Mouse (Mus musculus) liver, embryonic 15.5 days (tissue): ENCODE data around the gene Elovl5. TPM values are rescaled to one million over a fixed set of nuclear protein-coding genes. Genes with fewer than 3 reads are reported as not detected.

Experiments used
- ATAC-seq: fragments of 200-750 bp; cut with Nextera tagmentation; 2 replicates; pipeline ENCODE4 v1.8.0; 2017; ENCODE audit warnings: moderate number of reproducible peaks, mild to moderate bottlenecking, moderate library complexity; ENCODE audit not compliant: insufficient read depth
- H3K27ac ChIP-seq: fragments of 300-500 bp; sonication (generic); replicated peaks from 2 replicates; pipeline ENCODE4 v1.5.1; 2015; ENCODE audit warnings: mild to moderate bottlenecking, inconsistent platforms
- H3K27me3 ChIP-seq: fragments of 300-500 bp; sonication (generic); 2 replicates; pipeline ENCODE4 v1.6.1; 2015; ENCODE audit warnings: mild to moderate bottlenecking, inconsistent platforms
- H3K36me3 ChIP-seq: fragments of 300-500 bp; sonication (generic); replicated peaks from 2 replicates; pipeline ENCODE4 v1.6.1; 2015; ENCODE audit warnings: moderate library complexity, mild to moderate bottlenecking, inconsistent platforms
- H3K4me1 ChIP-seq: fragments of 300-500 bp; sonication (generic); replicated peaks from 2 replicates; pipeline ENCODE4 v1.6.1; 2015; ENCODE audit warnings: inconsistent platforms
- H3K4me2 ChIP-seq: fragments of 300-500 bp; sonication (generic); 2 replicates; pipeline ENCODE4 v1.6.1; 2015; ENCODE audit warnings: moderate library complexity, mild to moderate bottlenecking, inconsistent platforms
- H3K4me3 ChIP-seq: fragments of 300-500 bp; sonication (generic); replicated peaks from 2 replicates; pipeline ENCODE4 v1.5.1; 2015; ENCODE audit warnings: mild to moderate bottlenecking, inconsistent platforms
- H3K9ac ChIP-seq: fragments of 300-500 bp; sonication (generic); 2 replicates; pipeline ENCODE4 v1.6.1; 2015; ENCODE audit warnings: moderate library complexity, mild to moderate bottlenecking, inconsistent platforms
- H3K9me3 ChIP-seq: fragments of 300-500 bp; sonication (generic); replicated peaks from 2 replicates; pipeline ENCODE4 v1.6.1; 2016; ENCODE audit warnings: inconsistent platforms
- WGBS: fragments of 180-500 bp; shearing (Covaris S2); methylation state at CpG from one replicate; pipeline ENCODE4 v1.1.7; 2015; ENCODE audit warnings: mixed read lengths; ENCODE audit not compliant: insufficient replicate concordance; 5-methylcytosine and 5-hydroxymethylcytosine counted together
- polyA plus RNA-seq: library from polyadenylated mRNA; unstranded; fragments of >200 nt; fragmentation: Nextera tagmentation; extraction: Ambion mirVana; gene quantifications from 2 replicates; pipeline ENCODE4 v1.2.1, GENCODE M21; 2015

The Elovl5 gene
- polyA plus RNA-seq, 1 experiment from 2014 or later: 17.9 TPM

DNA sequence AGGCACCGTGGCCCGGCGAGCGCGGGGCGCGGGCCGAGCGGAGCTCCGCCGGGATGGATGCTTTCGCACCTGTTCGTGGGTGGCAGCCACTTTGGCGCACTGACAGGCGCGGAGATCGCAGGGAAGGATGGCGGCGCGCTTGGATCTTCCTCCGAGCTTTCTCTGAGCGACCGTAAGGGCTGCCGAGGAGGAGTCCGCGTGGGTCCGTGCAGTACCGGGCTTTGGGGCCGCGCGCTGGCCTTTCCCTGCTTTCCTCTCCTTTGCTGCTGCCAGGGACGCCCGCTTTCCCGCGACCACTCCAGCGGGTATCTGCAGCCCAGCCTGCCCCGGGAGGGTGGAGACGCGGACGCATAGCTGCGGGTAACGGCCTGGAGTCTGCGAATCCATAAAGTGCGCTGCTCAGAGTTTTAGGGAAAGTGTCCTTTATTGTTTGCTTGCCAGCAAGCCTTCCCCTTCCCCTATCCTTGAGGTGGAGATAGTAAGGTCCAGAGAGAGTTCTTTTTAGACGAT lies 513 bp downstream of the Elovl5 start:
- 0% methylated on average over 45 of the region's 45 CpGs for WGBS
- peak overlapping the region; percentile 57 for H3K27ac ChIP-seq
- H3K9ac ChIP-seq: peak overlapping the region; percentile 65
- ATAC-seq: peak; percentile 38
- H3K4me1 ChIP-seq: peaks cover 40% of the 10 kb centered on the region
- H3K4me2 ChIP-seq: peak overlapping the region; percentile 97
- no peaks in the 10 kb centered on the region for H3K9me3 ChIP-seq
- H3K36me3 ChIP-seq: no peaks in the 10 kb centered on the region
- H3K4me3 ChIP-seq: peak overlapping the region; percentile 73
- peaks cover 16% of the 10 kb centered on the region for H3K27me3 ChIP-seq

DNA sequence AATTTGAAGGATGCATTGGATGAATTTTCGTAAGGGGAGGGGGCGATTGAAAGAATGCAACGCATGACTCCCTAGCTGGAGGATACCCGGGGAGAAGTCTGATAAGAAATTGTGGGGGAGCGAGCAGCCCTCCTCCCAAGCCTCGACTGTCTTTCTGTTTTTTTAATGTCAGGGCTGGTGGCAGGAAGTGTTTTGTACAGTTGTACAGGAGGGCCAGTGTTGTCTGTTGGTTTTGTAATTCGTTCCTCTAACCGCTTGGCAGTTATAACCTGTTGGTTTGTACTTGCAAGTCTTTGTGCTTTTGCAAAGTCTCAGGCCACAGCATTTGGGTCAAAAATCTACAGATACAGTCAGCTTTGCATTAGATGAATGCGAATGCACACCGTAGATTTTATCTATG lies 1.0 kb downstream of the Elovl5 start:
- peak overlapping the region; percentile 73 for H3K4me3 ChIP-seq
- peak overlapping the region; percentile 97 for H3K4me2 ChIP-seq
- 5% methylated on average over 10 of the region's 10 CpGs for WGBS
- H3K4me1 ChIP-seq: peaks cover 39% of the 10 kb centered on the region
- H3K9ac ChIP-seq: peak overlapping the region; percentile 65
- H3K36me3 ChIP-seq: no peaks in the 10 kb centered on the region
- no peaks in the 10 kb centered on the region for H3K9me3 ChIP-seq
- ATAC-seq: no peak
- peak overlapping the region; percentile 57; the same call in 1 of the 2 replicates for H3K27ac ChIP-seq
- peaks cover 16% of the 10 kb centered on the region for H3K27me3 ChIP-seq

DNA sequence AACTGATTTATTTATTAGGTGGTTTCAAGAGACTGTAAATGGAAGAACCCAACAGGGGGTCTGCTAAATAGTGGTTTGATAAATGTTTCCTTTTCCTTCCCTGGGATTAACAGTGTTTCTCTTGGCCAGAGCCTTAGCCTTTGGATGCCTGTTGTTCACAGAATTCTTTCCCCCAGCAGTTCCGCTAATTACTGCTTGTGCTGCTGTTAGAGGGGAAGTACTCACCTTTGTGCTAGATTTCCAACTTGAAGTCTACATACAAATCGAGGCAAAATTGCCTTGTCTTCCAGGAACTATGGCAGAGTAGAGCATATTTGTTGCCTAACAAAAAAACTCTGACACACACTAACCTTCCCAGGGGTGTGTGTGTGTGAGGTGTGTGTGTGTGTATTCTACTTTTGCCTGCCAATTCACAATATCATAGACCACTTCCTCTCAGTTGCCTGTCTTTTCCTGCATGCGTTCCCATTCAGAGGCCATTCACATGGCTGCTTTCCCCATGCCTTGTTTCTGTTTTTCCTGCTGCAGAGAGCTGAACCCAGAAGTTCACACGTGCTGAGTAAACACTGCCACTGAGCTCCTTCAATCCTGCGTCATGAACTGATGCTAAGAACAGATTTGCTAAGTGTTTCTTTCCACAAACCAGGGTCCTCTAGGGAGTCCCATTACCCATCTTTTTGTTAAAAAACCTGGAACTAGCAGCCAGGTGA lies 2.0 kb downstream of the Elovl5 start:
- Histone ChIP-seq H3K27me3 (peaks cover 16% of the 10 kb centered on the region), H3K9ac (no peak overlapping the region), H3K4me3 (no peak overlapping the region), H3K4me1 (peaks cover 37% of the 10 kb centered on the region), H3K27ac (no peak overlapping the region), H3K4me2 (peak overlapping the region; percentile 97; the same call in 1 of the 2 replicates), H3K9me3 (no peaks in the 10 kb centered on the region), H3K36me3 (no peaks in the 10 kb centered on the region)
- ATAC-seq: no peak
- 43% methylated on average over 5 of the region's 5 CpGs for WGBS

DNA sequence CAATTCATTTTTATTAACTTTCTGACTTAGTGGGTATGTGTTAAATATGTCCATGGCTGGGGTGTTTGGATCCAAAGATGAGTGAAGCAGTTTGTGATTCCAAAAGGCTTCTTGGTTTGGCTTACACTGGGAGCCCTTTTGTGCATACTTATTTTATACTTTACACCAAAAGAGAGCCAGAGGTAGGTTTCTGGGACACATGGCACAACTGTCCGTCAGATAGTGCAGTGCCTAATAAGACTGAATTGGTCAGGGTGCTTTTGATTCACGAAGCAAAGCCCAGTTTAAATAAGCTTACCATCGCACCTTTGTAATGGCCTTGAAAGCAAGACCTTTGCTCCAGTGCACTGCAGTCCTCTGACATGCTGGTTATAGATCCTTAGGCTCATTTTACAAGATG lies 3.3 kb downstream of the Elovl5 start:
- Histone ChIP-seq H3K27me3 (peaks cover 16% of the 10 kb centered on the region), H3K4me2 (no peak overlapping the region), H3K27ac (no peak overlapping the region), H3K4me1 (peaks cover 37% of the 10 kb centered on the region), H3K9ac (no peak overlapping the region), H3K4me3 (no peak overlapping the region), H3K9me3 (no peaks in the 10 kb centered on the region), H3K36me3 (no peaks in the 10 kb centered on the region)
- ATAC-seq: no peak
- WGBS: 63% methylated on average over 3 of the region's 3 CpGs

DNA sequence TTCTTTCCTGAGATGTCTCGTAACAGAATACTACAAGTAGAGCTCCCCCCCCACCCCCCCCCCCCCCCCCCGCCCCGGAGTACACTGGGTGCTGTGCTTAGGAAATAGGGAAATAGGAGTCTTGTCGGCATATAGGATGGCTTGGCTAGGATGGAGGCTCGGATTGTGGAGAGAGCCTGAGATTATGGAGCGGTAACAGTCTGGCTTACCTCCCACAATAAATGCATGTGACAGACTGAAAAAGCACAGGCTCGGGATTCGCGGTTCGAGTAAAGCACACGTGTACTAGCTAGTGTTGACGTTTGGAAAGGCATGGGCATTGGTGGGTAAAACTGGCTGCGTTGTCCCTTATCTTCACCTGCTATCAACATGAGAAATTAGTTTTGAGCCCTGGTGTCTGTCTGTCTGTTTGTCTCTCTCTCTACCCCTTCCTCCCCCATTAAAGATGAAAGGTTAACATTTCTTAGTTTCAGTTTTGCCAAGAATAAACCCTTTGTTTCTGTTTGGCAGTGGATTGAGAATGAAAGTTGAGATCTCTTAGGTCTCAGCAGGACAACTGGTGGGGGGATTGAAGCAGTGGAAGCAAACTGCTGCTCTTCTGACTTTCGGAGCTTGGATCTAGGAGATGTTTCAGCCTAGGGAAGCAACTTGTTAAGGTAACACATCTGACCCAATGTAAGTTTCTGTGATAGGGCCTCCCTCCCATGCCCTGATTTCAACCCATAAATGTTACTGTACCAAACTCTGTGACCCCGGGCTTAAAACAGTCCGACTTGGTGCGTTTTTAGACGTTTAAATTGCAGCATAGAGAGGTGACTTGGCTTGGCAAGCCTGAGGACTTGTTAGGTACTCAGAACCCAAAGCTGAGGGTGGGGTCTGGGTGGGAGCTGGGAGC lies 4.4 kb downstream of the Elovl5 start:
- Histone ChIP-seq H3K4me2 (no peak overlapping the region), H3K4me1 (peaks cover 42% of the 10 kb centered on the region), H3K36me3 (no peaks in the 10 kb centered on the region), H3K27ac (no peak overlapping the region), H3K27me3 (peaks cover 15% of the 10 kb centered on the region), H3K4me3 (no peak overlapping the region), H3K9ac (no peak overlapping the region), H3K9me3 (no peaks in the 10 kb centered on the region)
- 65% methylated on average over 16 of the region's 18 CpGs for WGBS
- no peak for ATAC-seq

DNA sequence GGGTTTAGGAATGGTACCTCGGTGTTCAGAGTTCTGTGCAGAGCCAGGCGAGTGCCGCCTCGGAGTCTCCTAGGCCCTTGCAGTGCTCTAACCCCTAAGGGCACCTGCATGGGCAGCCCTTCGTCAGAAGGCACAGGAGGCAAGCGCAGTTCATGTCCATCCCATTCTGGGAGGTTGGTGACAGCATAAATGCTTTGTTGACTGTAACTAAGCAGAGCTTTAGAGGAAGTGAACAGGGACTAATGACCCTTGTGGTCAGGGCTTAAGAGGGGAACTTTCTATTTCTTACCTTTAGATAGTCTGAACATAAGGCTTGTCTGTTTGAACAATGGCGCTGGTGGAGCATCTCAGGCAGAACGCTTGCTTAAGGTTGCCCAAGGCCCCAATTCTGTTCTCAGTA lies 6.6 kb downstream of the Elovl5 start:
- Histone ChIP-seq H3K4me3 (no peak overlapping the region), H3K9ac (no peak overlapping the region), H3K27me3 (no peaks in the 10 kb centered on the region), H3K4me1 (peaks cover 26% of the 10 kb centered on the region), H3K27ac (no peak overlapping the region), H3K4me2 (no peak overlapping the region), H3K36me3 (no peaks in the 10 kb centered on the region), H3K9me3 (no peaks in the 10 kb centered on the region)
- 64% methylated on average over 8 of the region's 8 CpGs for WGBS
- no peak for ATAC-seq

DNA sequence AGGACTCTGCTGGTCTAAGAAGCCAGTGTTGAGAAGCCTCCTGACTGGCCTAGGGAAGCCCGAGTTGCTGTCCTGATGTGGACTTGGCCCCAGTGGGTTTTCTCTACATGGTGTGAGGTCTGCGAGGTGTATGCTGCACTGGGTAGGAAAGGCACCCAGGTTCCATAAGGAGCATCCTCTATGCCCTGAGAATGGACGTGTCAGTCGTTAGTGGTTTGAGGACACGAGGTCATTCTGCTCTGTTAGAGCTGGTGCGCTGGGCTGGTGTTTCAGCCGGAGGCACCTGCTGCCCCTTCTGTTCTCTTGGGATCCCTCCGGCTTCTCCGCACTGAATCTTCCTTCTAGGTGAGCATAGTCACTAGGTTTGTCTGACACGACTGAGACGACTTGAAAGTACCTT lies 7.0 kb downstream of the Elovl5 start:
- Histone ChIP-seq H3K4me3 (no peak overlapping the region), H3K9ac (no peak overlapping the region), H3K9me3 (no peaks in the 10 kb centered on the region), H3K27ac (no peak overlapping the region), H3K4me1 (peaks cover 22% of the 10 kb centered on the region), H3K4me2 (no peak overlapping the region), H3K27me3 (no peaks in the 10 kb centered on the region), H3K36me3 (no peaks in the 10 kb centered on the region)
- 76% methylated on average over 11 of the region's 11 CpGs for WGBS
- no peak for ATAC-seq

DNA sequence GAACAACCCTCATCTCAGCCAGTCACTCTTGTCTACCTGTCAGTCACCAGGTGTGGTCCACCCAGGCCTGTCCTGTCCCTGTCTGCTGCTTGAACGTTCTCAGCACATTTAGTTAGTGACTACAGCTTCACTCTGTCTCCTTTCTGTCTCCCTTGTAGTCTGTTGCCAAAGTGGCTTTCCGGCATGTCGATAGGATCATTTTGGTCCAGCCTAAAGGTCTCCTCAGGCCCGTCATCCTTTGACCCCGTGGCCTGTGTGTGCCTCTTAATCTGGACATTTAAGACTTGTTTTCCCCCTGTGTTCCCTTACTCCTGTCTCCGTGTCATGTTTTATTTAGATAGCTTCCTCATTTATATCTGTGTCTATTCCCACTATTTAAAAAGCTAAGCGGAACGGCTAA lies 9.0 kb downstream of the Elovl5 start:
- Histone ChIP-seq H3K9ac (no peak overlapping the region), H3K4me3 (no peak overlapping the region), H3K27ac (no peak overlapping the region), H3K4me1 (peaks cover 18% of the 10 kb centered on the region), H3K36me3 (no peaks in the 10 kb centered on the region), H3K9me3 (no peaks in the 10 kb centered on the region), H3K4me2 (no peak overlapping the region), H3K27me3 (no peaks in the 10 kb centered on the region)
- 75% methylated on average over 8 of the region's 8 CpGs for WGBS
- no peak for ATAC-seq

DNA sequence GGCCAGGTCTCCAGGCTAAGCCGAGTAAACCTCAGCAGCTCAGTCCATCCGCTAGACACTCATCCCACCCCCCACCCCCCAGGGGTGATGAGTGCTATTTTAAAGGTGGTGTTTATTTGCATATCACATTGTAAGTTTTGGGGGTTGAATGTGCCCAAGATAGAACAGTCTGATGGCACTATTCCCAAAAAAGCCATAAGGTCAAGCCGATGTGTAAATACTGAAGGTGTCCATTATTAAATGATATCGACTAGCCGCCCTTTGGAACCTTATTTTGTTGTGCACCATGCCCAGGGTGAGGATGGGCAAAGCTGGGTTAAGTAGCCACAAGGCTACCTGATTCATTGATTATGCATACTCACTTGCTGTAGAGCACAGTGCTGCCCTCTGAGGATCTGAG lies 9.7 kb downstream of the Elovl5 start:
- Histone ChIP-seq H3K9ac (no peak overlapping the region), H3K36me3 (no peaks in the 10 kb centered on the region), H3K4me2 (no peak overlapping the region), H3K4me1 (peaks cover 18% of the 10 kb centered on the region), H3K27ac (no peak overlapping the region), H3K4me3 (no peak overlapping the region), H3K27me3 (no peaks in the 10 kb centered on the region), H3K9me3 (no peaks in the 10 kb centered on the region)
- WGBS: 87% methylated on average over 5 of the region's 5 CpGs
- no peak for ATAC-seq

DNA sequence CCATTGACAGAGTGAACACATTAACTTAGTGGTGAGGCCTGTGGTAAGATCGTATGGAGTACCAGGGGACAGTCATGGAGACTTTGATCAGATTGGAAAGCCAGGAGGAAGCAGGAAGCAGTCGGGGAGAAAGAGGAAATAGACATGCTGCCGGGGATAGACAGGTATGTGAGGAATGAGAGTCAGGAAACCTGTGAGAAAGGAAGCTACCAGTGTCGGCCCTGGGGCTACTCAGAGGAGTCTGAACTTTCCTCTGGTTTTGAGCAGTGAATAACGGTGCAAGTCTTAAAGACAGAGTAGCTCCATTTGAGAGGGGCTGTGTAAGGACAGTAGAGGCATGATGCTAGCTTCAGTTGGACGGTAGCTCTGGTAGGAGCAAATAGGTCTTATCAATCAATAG lies 10.3 kb downstream of the Elovl5 start:
- no peak overlapping the region for H3K4me2 ChIP-seq
- H3K4me1 ChIP-seq: peaks cover 18% of the 10 kb centered on the region
- H3K27ac ChIP-seq: no peak overlapping the region
- 28% methylated on average over 6 of the region's 6 CpGs for WGBS
- H3K9me3 ChIP-seq: no peaks in the 10 kb centered on the region
- no peak for ATAC-seq
- H3K36me3 ChIP-seq: no peaks in the 10 kb centered on the region
- H3K9ac ChIP-seq: no peak overlapping the region
- no peak overlapping the region for H3K4me3 ChIP-seq
- H3K27me3 ChIP-seq: no peaks in the 10 kb centered on the region

DNA sequence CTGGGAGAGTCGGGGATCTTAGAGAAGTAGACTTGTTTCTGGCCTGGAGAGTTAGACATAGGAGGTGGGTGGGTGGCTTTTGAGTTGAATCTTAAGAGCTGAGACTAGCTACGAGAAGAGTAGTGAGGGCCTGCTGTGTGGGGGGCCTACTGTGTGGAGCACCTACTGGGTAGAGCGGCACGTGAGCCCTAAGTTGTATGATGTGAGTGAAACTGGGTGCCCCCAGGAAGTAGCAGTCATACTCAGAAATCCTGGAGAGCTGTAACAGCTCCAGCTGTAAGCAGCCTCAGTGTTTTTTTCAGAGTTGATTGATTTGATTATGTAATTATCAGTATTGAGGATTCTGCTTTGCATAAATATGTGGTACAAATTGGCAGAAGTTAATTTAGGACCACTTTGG lies 11.6 kb downstream of the Elovl5 start:
- 72% methylated on average over 4 of the region's 4 CpGs for WGBS
- ATAC-seq: no peak

More for the DNA sequence above, 11.6 kb downstream of the Elovl5 start:
- Histone ChIP-seq H3K36me3 (no peaks in the 10 kb centered on the region), H3K4me2 (no peak overlapping the region), H3K9ac (no peak overlapping the region), H3K4me3 (no peak overlapping the region), H3K4me1 (peaks cover 18% of the 10 kb centered on the region), H3K9me3 (no peaks in the 10 kb centered on the region), H3K27me3 (no peaks in the 10 kb centered on the region), H3K27ac (no peak overlapping the region)
